Mouse (Mus musculus): ENCODE data around the gene Abhd14a.
A peak's percentile ranks its signal among the peaks of the same experiment; 100 is the strongest.

Abhd14a gene

DNA sequence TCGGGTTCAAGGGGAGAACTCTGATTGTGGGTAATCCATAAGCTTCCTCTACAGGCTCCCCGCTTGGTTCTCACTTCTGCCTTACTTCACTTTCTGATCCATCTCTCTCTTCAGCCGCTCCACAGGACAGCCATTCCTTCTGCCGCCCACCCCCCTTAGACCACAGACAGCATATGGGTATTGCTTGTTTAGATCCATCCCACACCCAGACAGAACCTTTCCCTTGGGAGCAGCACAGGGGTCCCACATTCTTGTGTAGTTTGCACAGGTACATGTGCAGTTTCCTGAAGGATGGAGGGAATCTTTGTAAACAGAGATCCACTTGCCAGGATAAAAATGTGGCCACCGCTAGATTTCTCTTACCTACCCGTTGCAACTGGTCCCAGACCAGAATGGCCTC is 4.9 kb upstream of the Abhd14a start:
- no peak for DNase-seq (ENCODE audit: low spot score)

DNA sequence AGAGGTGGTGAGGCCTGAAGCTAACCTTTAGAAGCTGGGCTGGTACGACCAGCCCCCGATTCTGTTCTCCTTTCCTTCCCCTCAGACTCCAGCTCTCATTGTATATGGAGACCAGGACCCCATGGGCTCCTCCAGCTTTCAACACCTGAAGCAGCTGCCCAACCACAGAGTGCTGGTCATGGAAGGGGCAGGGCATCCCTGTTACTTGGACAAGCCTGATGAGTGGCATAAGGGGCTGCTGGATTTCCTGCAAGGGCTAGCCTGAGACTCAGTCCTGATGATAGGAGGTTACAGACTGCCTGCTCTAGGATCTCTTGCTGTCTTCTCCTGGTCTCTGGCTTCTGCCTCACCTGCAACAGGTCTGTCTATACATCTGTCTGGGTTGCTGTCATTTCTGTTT is 4.4 kb upstream of the Abhd14a start:
- DNase-seq (ENCODE audit: low spot score) = no peak

DNA sequence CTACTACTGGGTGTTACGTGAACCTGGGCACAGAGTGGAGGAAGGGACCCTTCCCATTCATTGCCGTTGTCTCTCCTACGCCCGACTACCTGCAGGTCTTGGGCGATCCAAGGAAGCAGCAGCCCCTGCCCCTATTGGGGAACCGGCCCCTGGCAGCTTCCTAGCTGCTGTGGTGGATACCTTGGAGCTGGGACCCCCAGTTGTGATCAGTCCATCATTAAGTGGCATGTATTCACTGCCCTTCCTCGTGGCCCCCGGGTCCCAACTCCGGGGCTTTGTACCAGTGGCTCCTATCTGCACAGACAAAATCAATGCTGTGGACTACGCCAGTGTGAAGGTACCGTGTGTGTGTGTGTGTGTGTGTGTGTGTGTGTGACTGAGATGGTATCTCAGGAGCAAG is 3.8 kb upstream of the Abhd14a start:
- DNase-seq (ENCODE audit: low spot score) = no peak

- no peak for DNase-seq (ENCODE audit: low spot score)
These were observed 3.2 kb upstream of the Abhd14a start for GRCm38 (mm10) chr9:106450661-106451060.

- DNase-seq (ENCODE audit: low spot score) = no peak
These were observed 2.5 kb upstream of the Abhd14a start for GRCm38 (mm10) chr9:106449947-106450346.

GRCm38 (mm10) chr9:106448498-106449031 is 1.1 kb upstream of the Abhd14a start:
- DNase-seq (ENCODE audit: low spot score) = no peak

DNA sequence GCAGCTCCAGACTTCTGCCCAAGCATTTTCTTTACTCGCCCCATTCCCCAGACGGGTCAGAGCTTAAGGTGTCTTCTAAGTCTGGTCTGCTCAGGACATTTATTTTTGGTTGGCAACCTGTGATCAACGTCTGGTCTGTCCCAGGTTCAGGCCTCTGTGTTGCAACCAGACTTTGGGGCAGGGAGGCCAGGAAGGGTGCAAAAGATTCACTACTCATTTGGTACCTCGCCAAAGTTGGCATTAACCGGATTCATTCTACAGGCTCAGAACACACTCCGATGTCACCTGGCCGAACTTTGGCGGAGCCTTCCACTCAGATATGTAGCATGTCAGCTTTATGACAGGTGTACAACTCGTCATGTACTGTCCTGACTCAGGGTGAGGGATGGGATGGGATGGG is 473 bp upstream of the Abhd14a start:
- no peak for DNase-seq (ENCODE audit: low spot score)

DNA sequence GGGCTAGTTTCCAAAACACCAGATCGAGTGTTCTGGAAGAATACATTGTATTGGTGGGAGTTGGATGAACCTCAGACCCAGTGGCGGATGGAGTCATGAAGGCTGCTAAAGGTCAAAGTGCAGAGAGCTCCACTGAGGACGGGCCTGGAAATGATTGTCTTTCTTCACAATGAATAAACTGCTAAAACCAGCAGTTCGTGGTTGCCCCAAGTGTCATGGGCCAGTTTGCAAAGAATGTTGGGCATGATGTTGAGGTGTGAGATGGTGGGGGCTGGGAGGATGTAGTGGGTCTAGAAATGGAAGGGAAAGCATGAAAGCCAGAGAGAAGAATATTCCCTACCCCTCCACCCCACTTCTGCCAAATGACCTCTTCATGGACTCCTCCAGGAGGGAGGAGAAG is 2.6 kb downstream of the Abhd14a start:
- no peak for DNase-seq (ENCODE audit: low spot score)

GRCm38 (mm10) chr9:106442680-106443079 is 4.8 kb downstream of the Abhd14a start:
- no peak for DNase-seq (ENCODE audit: low spot score)

DNA sequence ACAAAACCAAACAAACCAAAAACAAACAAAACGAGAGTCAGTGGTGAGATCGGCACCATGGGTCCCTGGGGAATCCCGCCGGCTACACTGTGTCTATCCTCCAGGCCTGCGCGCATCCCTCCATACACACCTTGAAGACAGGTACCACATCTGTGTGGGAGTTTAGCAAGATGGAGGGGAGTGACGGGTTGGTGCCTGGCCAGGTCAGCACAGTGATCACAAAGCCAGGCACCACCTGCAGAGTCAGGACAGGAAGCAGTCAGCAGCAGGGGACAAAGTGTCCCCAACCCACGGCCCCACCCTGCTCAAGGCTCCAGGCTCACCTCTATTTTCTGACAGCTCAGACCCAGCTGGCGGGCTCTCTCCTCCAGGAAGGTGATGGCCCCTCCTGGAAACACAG is 10.9 kb downstream of the Abhd14a start:
- no peak for DNase-seq (ENCODE audit: low spot score)

- DNase-seq (ENCODE audit: low spot score) = no peak
These were observed 14.1 kb downstream of the Abhd14a start for GRCm38 (mm10) chr9:106433389-106433788.

DNA sequence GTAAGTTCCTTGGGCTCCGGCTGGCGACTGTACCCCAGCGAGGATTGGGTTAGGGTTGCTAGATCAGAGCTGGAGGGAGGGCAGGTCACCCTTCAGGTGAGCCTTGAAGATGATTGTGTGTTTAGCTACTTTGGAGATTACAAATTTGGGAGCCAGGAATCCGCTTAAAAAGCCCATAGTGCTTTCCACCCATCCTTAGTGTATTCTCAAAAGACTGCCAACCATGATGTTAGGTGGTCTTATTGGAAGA is 17.5 kb downstream of the Abhd14a start:
- no peak for DNase-seq (ENCODE audit: low spot score)

DNA sequence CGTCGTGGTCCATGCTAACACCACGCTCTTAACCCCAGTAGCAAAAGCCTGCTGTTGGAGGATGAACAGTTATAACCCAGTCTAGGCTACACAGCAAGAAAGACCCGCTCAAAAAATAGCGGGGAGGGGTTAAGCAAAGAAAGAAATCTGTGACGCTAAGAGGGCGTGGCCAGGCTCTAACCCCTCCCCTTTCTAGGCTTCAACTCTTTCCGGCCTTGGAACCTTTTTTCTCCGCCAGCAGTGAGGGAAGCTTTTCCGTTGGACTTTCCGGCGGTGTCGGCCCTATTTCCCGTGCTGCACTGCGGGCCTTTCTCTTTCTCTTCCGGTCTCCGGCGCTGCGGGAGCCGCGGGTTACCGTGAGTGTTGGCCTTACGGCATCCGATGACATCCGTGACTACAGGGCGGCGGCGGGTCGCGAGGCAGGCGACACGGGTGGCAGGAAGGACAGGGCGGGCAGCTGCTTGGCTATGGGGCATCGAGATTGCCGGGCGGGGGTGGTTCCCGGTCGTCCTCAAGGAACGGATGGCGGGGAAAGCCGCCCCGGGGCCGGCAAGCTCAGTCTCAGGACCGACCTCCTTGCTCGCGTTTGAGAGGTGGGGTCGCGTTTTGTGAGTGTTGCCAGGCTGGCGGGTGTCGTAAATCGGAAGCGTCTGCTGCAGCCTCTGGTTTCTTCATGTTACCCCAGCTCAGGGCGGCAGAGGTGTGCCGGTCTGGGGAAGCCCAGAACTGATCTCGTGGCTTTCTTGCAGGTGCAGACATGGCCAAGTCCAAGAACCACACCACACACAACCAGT is 18.1 kb downstream of the Abhd14a start, which contains the start of gene Rpl29:
TSS of gene Rpl29 (plus strand) at position 234 of the 794 bp plus-strand sequence.
- peak; percentile 82 for DNase-seq (ENCODE audit: low spot score)

DNA sequence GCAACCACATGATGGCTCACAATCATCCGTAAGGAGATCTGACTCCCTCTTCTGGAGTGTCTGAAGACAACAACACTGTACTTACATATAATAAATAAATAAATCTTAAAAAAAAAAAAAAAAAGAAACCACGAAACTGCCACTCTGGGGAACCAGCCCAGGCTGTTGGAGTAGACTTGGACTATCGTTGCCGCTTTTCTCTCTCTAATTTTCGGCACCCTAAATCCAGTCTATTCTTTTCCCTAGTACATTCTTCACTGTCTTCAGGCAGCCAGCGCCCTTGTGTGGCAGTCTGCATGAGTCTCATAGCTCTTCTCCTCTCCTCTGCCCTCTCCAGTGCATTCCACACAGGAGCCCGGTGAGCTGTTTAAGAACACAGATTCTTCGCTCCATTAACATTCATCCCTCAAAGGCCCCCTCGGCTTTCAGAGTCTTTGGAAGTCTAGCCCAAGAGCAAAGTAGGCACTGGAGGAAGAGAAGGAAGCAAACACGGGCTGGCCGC is 18.7 kb downstream of the Abhd14a start:
- DNase-seq (ENCODE audit: low spot score) = no peak

DNA sequence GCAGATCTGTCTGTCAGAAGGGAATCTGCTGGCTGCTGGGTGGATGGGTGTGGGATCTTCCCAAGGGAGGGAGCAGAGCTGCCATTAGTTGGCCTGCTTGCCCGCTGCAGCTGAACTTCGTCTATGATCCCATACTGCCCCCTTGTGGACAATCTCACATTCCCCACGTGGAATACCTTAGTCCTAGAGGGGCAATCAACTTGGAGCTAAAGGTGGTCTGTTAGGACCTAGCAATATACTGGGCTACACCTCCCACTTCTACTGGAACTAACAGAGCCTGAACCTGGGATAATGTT is 25.7 kb downstream of the Abhd14a start:
- peak; percentile 53 for DNase-seq (ENCODE audit: low spot score)

DNA sequence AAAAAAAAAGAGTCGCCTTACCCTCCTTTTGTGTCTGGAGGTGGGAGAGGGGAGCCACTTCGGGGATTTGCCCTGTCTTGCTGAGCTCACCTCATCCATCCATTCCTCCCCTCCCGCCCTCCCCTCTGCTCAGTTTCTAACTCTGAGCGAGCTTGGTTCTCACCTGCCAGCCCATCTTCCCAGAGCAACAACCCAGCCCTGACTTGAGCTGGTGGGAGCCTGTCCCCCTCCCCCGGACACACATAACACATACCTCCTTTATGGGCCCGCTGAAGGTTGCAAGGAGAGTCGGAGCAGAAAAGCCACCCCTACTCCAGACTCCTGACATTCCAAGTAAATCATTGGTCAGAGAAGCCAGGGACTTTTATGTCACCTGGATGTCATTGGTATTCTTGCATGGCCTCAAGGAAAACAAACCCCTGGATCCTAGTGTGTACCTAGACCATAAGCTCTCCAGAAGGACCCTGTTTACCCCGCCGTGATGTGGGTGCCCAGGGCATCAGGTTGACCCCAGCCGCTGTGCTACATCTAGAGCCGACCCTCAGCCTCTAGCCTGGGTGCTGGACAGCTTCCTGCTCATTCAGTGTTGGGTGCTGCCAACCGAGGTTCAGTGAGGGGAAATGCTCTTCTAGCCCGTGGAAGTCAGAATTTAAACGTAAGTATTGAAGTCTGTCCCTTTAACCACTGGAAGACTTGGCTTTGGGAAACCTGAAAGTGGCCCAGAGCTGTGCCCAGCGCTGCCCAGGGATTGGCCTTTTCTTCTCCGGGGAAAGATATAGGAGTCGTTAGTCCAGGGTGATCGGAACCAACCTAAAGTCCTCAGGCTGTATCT is 26.2 kb downstream of the Abhd14a start:
- DNase-seq (ENCODE audit: low spot score) = no peak

GRCm38 (mm10) chr9:106420608-106421007 is 26.9 kb downstream of the Abhd14a start:
- DNase-seq (ENCODE audit: low spot score) = no peak

GRCm38 (mm10) chr9:106417841-106418625 is 29.4 kb downstream of the Abhd14a start:
- no peak for DNase-seq (ENCODE audit: low spot score)

DNA sequence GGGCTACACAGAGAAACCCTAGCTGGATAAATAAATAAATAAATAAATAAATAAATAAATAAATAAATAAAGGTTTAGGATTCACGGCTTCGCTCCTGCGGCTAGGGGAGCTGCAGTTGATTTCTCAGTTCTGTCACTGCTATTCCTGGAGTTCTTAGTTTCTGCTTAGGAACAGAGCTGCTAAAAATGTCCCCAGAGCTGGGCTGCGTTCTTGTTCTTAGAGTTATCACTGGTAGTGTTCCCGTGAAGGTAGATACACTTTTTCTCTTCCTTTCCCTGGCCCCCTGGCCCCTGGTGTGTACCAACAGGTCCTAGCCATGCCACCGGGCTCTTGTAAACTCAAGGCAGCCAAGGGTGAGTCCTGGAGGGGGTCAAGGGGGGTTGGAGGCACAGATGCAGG is 30.7 kb downstream of the Abhd14a start:
- no peak for DNase-seq (ENCODE audit: low spot score)

GRCm38 (mm10) chr9:106413606-106414005 is 33.9 kb downstream of the Abhd14a start:
- DNase-seq (ENCODE audit: low spot score) = no peak

DNA sequence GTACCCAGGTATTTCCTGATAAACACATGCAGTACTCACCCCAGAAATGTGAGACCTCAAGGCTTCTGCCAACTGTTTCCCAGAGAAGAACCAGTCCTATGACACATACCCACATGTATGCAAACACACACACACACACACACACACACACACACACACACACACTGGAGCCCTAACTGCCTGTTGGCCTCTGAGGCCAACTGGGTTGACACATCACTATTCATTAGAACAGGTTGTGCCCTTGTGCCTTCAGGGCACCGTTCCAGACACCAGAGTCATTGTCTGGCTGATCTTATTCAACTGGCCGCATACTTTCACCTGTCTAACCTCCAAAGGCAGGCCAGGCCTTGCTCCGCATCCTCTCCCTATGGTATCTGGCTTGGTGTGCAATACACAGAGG is 35.3 kb downstream of the Abhd14a start:
- DNase-seq (ENCODE audit: low spot score) = no peak

- no peak for DNase-seq (ENCODE audit: low spot score)
These were observed 35.7 kb downstream of the Abhd14a start for GRCm38 (mm10) chr9:106411729-106412128.

Data from spleen, adult 12 weeks (tissue).